Mouse (Mus musculus): Measurements from ENCODE around the gene Meis1. TPM values are rescaled to one million over a fixed set of nuclear protein-coding genes. Genes with fewer than 3 reads are reported as not detected.
A peak's percentile ranks its signal among the peaks of the same experiment; 100 is the strongest.

Meis1 gene
- total RNA-seq, 2 experiments from 2014 or later = 30.1 to 33.9 TPM

- intact Hi-C loops (cut with DNase I) = loop anchor here (10.0 kb wide), 1 partner anchor 1187 kb away; no protein-coding TSS in a partner anchor
- DNase-seq = no peak
Measured at GRCm38 (mm10) chr11:18872118-18872751, 146.6 kb downstream of the Meis1 start.

DNA sequence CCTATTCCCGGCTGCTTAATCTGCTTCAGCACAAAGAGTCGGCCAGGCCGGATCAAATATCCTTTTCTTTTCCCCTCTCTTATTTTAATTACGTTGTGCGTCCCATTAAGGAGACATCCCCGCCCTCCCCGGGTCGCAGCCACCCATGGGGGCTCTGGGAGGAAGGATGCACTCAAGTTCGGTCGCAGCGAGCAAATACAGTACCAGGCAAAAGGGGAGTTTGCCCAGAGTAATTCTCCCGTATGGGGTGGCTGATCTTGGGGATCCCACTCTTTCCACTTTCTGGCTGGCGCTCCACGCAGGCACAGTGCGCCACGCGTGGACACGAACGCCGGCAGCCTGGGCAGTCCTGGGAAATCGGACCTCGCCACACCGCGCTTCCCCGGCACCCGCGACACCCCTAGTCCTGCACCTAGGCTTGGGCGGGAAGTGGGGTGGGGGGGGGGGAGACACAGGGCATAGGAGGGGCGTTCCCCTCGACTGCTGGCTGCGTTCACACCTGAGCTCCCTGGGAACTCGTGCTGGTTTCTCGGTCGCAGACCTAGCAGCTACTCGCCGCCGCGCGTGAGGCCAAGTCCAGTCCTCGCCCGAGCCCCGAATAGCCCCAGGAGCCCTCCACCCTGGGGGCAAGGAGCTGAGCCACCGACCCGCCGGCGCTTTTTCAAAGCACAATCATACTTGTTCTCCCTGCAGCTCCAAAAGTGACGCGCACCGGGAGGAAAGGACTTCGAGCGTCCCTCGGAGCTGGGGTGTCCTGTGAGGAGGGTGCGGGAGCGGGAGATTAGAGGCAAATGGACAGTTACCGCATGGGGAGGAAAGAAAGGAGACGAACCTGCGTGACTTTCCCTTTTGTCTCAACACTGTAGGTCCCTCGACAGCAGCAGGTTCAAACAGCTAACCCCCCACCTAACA is 147.4 kb downstream of the Meis1 start:
- intact Hi-C loops (cut with DNase I) = loop anchor here (10.0 kb wide), 1 partner anchor 1187 kb away; no protein-coding TSS in a partner anchor
- peak; percentile 28 to 41 for DNase-seq

DNA sequence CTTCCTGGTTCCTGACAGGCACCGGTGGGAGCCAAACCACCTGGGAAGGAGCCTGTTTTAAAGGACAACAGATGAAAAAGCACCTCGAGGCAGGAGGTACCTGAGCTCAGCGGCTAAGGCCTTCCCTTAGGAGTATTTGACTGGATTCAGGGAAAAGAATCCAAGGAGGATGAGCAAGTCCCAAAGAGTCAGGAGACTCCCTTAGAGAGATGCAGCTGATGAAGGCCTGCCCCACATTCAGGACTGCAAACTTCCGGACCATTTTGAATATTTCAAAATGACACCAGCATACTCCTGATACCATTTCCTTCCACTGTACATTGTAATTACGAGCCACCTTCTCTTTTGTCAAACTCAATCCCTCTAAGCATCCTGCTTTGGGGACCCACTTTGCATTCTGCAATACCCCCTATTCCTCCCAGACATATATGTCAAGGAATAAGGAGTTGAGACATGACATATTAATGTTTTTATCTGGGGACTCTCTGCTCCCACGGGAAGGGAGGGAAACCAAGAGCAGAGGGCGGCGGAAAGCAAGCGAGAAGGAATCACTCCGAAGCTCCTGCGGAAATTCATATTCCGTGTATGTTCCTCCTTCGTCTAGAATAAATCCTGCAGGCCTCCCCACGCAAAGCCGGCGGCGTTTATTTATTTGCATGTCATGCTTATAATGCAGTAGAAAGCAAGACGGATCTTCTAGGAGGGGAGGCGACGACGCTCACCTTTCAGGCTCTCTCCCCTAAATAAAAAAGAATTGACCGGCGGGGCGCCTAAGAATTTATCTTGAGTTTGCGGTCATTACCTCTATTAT is 148.5 kb downstream of the Meis1 start:
- DNase-seq = no peak
- intact Hi-C loops (cut with DNase I) = loop anchor here (10.0 kb wide), 1 partner anchor 1186 kb away; no protein-coding TSS in a partner anchor

- DNase-seq = no peak
- intact Hi-C loops (cut with DNase I) = no loop called here
Measured at GRCm38 (mm10) chr11:18869429-18869969, 149.3 kb downstream of the Meis1 start.

DNA sequence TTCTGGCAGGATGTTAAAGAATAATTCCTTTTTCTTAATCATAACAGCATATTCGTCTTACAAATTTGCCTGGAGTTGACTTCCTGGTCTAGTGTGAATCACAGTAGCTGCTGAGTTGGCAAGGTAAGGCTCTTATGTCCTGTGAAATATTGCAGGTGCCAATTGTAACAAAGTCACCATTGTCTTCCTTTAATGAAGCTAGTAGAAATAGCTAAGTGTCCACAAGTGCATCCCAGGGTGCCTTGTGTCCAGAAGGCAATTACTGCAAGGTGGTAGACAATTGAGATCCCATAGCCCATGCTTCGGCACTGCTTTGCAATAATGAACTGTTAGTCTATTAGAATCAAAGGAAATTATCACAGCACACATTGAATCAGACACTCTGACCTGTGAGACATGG is 151.1 kb downstream of the Meis1 start:
- no peak for DNase-seq
- intact Hi-C loops (cut with DNase I) = no loop called here

GRCm38 (mm10) chr11:18866198-18866836 is 152.5 kb downstream of the Meis1 start:
- DNase-seq = no peak
- intact Hi-C loops (cut with DNase I) = no loop called here

DNA sequence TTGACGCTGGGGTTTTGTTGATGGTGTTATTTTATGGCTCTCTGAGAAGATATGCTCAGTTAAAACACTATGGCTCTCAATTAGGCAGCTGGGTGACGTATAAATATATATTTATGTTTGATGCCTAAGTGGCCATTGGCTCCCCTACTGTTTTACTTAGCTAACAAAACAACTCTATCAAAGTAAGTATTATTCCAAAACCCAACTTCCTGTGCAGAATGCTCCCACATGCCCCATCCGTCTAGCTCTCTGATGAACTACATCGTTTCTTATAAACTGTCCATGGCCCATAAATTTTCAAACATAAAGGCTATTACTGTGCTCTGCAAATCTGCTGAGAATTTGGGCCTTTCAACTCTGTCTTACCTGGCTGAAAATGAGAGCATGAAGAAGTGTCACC is 168.0 kb downstream of the Meis1 start:
- no peak for DNase-seq
- intact Hi-C loops (cut with DNase I) = no loop called here

DNA sequence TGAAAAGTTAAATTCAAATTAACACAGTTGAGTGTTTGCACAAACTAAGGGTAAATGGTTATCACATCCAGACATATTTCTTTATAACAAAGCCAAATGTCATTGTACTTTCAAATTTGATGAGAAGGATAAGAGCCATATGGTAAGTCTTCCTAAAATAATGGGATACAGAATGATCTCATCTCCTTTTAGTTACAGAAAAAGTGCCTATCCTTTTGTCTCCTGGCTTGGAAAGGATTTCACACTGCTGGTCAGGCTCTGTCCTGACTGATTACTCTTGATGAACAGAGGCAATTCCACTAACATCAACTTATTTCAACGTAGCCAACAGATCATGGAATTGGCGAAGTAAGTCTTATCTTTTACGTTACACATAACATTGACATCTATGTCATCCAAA is 171.1 kb downstream of the Meis1 start:
- intact Hi-C loops (cut with DNase I) = no loop called here
- DNase-seq = no peak

GRCm38 (mm10) chr11:18846472-18846871 is 172.3 kb downstream of the Meis1 start:
- intact Hi-C loops (cut with DNase I) = no loop called here
- no peak for DNase-seq

DNA sequence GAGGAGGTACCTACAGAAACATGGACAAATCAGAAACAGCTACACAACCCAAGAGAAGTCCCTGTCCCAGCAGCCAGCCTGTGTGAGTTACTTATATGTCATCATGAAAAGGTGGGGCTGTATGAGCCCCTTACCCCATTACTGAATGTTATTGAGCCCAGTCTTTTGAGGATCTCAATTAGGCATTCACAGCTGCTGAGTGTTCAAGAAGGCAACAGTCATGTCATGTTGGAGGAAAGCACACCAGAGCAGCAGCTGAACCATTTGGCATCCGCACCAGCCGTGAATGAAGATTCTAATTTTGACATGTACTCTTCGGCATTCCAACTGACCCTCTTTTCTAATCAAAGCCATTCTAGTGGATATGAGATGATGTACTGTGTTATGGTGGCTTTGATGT is 172.9 kb downstream of the Meis1 start:
- no peak for DNase-seq
- intact Hi-C loops (cut with DNase I) = no loop called here

- no peak for DNase-seq
- intact Hi-C loops (cut with DNase I) = no loop called here
Measured at GRCm38 (mm10) chr11:18845466-18845865, 173.3 kb downstream of the Meis1 start.

DNA sequence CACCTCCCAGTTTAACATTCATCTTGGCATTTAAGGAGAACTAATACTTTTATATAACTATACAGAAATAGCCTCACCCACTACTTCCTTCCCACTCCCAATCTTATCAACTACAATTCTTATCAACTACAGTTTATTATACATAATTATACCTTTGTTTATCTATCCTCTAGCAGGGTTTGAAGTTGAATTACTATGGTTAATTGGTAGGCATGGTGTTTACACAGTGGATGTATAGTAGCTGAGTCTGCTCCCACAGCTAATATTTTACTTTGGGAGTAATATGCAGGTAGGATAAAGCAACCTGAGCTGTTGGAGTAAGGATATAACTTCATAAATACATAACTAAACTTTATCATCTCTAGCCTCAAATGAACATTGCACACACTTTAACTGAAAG is 188.7 kb downstream of the Meis1 start:
- no peak for DNase-seq
- intact Hi-C loops (cut with DNase I) = no loop called here
